Mouse (Mus musculus) lung, postnatal 10 days (tissue): Measurements from ENCODE around the gene Ppp4r1.

Experiments
- DNase-seq: peaks from one replicate; pipeline ENCODE4 v3.0.0; 2021

Ppp4r1 gene

DNA sequence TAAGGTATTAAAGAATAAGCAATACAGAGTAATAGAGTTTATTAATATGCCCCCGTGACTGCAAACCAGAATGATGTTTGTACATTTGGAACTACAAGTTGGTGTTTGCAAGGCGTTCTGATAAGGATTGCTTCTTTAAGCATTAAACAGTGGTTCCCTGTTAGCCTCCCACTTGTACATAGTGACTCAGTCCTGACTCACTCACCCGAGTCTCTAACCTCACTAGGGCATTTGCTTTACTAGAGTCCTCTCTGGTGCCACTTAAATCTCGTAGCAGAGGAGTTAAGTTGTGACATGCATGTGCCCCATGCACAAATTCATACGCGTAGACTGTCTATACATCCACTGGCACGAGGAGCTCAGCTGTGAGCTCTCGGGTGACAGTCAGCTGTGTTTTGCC lies 31.4 kb downstream of the Ppp4r1 start:
- no peak for DNase-seq

DNA sequence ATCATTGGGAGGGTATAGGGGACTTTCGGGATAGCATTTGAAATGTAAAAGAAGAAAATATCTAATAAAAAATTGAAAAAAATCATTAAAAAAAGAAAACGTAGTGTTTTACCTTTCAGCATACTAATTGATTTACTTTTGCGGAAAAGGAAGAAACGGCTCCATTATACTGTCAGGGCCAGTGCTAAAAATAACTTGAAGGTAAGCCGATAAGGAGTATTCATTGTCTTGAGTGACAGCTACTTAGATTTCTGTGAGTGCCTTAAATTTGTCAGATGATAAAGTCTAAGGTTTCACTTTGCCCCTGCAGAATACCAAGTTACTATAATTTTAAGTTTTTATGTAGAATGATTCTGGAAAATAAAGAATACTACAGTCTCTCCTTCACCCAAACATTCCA lies 37.8 kb downstream of the Ppp4r1 start:
- no peak for DNase-seq

DNA sequence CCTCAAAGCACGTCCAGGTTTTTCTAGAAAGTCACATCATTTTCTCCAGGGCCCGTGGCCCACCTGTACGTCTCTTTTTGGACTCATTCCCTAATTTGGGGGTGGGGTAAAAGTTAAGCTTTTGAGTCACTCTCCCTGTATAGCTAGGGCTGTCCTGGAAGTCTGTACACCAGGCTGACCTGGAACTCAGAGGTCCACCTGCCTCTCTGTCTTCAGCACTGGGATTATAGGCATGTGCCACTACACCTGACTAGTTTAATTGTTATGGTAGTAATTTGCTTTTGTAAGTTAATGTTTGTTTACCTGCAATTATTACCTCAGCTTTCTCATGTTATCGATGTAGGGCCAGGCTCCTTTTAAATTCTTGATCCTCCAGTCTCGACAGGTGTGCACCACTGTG lies 40.0 kb downstream of the Ppp4r1 start:
- no peak for DNase-seq

DNA sequence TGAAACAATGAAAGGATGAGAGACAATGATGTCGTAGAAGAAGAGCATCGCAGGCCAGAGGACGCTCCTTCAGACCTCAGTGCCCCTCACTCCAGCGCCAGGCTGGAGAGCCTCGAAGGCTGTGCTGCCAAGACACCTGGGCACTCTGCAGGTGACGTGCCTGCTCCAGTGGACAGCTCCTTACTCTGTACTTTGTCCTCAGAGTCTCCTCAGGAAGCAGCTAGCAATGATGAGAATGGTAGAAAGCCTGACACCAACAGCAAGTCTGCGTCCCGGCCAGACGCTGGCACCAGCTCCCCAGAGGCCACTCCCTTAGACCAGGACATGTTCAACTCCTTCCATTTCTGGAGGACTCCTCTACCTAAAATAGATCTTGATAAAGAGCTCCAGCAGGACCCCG lies 41.9 kb downstream of the Ppp4r1 start:
- no peak for DNase-seq

- DNase-seq: no peak
These were observed 43.9 kb downstream of the Ppp4r1 start for GRCm38 (mm10) chr17:65826257-65826656.

DNA sequence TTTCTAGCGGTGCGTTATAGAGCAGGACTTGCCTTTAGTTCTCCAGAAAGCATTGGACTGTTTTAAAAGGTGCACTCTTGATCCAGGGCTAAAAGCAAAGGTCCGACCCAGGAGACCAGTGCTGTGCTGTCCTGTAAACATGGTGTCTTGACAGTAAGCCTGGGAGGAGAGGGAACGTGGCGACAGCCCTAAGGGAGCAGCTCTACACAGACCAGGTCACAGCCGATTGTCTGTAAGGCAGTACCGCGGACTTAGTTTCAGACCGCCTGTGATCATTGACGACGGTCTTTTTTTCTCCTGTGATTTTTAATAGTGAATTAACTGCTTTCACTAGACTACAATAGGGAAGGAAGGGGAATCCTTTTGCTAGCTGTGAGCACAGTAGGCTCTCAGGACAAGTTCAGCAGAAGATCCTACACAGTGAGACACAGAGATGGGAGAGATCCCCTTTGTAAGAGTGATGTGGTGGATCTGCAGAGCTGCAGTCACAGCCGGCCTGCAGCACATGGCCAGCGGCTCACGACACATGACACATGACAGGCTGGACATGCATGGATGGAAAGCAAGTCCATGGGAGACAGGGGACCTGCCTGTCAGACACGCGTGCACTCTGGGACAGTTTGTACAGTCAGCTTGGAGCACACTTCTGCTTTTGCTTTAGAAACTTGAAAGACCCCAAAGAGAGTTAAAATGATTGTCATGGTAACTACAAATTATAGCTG lies 44.9 kb downstream of the Ppp4r1 start:
- no peak for DNase-seq

GRCm38 (mm10) chr17:65827904-65828303 lies 45.5 kb downstream of the Ppp4r1 start:
- no peak for DNase-seq

- no peak for DNase-seq
These were observed 46.6 kb downstream of the Ppp4r1 start for GRCm38 (mm10) chr17:65828951-65829350.

DNA sequence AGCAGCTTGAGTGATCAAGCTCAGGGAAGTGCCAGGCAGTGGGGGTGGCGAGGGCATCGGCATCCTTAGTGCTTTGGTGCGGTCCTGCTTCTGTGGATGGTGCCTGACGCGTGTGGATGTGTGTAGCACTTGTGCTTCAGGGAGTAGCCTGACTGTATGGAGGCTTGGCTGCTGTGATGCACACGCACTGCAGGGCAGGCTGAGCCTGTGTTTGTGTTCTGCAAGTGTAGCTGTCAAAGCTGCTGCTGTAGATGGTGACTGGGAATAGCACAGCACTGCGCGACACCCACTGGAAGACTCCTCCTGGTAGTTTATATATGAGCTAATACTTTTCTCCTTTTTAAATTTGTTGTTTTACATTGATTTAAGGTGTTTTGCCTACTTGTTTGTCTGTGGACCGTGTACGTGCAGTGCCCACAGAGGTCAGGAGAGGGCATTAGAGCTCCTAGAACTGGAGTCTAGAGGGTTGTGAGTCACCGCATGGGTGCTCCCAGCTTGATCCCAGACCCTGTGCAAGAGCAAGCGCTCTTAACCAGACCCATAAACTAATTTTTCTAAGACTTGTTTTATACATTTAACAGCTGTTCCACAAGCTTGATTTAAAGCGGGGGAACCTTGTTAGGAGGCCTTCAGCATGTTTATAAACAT lies 48.0 kb downstream of the Ppp4r1 start:
- peak; percentile 45 for DNase-seq

DNA sequence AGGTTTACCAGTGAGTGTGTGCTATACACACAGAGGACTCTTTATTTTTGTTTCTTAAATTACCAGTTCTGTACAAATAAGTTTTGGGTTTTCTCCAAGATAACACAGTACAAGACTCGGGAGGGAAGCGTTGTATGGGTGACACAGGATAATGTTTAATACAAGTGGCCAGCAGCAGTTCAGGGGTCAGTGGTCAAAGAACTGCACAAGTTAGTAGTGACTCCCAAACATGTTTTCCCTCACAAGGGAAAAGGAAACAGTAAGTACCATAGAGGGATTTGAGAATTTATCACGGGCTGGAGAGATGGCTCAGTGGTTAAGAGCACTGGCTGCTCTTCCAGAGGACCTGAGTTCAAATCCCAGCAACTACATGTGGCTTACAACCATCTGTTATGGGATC lies 51.5 kb downstream of the Ppp4r1 start:
- DNase-seq: no peak

DNA sequence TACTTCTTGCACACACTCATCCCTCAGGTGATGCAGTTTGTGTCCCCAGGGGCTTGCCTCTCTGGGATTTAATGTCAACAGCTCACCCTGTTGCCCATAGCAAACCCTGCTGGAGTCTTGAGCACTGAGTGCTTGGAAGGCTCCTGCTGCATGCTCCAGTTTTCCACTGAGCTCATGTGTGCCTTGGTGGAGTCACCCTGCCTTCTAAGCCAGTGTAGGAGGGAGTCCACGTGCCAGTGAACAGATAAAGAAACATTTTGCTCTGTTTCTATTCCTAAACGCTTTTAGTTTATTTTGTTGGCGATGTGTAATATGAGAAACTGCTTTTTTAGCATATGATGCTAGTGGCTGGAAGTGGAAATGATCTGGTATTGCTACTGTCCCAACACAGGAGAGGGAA lies 54.4 kb downstream of the Ppp4r1 start:
- no peak for DNase-seq

GRCm38 (mm10) chr17:65839541-65840256 lies 57.3 kb downstream of the Ppp4r1 start:
- no peak for DNase-seq

GRCm38 (mm10) chr17:65842669-65843381 lies 60.5 kb downstream of the Ppp4r1 start:
- DNase-seq: no peak

- DNase-seq: no peak
These were observed 63.0 kb downstream of the Ppp4r1 start for GRCm38 (mm10) chr17:65845423-65845822.

GRCm38 (mm10) chr17:65847694-65848449 lies 65.5 kb downstream of the Ppp4r1 start:
- DNase-seq: no peak

GRCm38 (mm10) chr17:65850487-65850886 lies 68.1 kb downstream of the Ppp4r1 start:
- DNase-seq: no peak

- no peak for DNase-seq
These were observed 69.4 kb downstream of the Ppp4r1 start for GRCm38 (mm10) chr17:65851749-65852148.

- peak; percentile 45 for DNase-seq
These were observed 71.0 kb downstream of the Ppp4r1 start for GRCm38 (mm10) chr17:65853326-65853725.

DNA sequence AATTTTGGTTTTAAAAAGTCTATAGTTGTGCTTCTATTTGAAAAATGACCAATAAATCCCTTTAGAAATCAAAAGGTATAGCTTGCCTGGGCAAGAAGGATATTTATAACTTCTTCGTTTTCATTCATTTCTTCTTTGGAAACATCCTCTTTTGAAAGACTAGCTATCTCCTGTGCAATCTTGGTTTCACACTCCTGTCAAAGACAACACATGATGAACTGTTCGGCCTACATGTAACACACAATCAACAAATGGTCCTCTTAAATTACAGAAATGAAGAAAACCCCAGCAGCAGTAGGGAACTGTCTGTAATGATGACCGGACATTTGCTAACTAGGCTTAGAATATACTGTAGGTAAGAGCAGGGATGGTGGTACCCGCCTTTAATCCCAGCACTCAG lies 71.6 kb downstream of the Ppp4r1 start:
- no peak for DNase-seq

DNA sequence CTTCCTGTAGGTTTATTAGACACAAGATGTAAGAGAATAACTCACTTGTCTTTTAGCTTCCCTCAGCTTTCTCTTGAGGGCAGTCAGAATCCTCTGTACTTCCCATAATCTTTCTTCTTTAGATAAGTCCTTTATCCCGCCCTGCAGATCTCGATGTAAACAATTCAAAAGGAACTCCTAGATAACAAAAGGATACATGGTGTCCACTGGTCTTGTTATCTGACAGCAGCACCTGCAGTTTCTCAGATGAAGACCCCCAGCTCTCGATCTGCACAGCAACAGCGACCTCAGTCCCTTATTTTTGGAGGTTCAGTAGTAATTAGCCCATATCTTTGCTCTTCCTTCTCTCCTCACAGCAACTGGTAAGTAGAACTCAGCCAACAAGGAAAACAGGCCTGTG lies 75.2 kb downstream of the Ppp4r1 start:
- no peak for DNase-seq

DNA sequence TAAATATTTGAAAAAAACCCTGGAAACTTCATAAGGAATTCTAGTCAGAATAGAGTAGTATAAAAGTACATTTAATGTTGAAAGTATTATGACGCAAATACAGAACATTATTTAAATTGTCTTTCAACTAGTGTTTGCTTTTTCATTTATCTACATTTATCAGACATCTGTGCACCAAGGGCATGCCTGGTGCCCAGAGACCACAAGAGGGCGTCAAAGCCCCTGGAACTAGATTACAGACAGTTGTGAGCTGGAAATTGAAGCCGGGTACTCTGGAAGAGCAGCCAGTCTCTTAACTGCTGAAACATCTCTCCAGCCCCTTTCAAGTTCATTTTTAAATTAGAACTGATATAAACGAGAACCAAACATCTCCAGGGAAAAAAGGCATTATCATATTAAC lies 80.2 kb downstream of the Ppp4r1 start:
- peak; percentile 66 for DNase-seq

- DNase-seq: no peak
These were observed 81.5 kb downstream of the Ppp4r1 start for GRCm38 (mm10) chr17:65863830-65864229.

- peak; percentile 64 for DNase-seq
These were observed 82.4 kb downstream of the Ppp4r1 start for GRCm38 (mm10) chr17:65864742-65865141.
